Mouse (Mus musculus) G1E-ER4 (cell line): ENCODE results near the gene Morf4l2. TPM values are rescaled to one million over a fixed set of nuclear protein-coding genes. Genes with fewer than 3 reads are reported as not detected.

ENCODE experiments used
- GATA1 ChIP-seq: IDR thresholded peaks from one replicate; pipeline ENCODE4 v1.8.0; 2012; ENCODE audit warnings: low read length, inconsistent platforms
- polyA plus RNA-seq: library from polyadenylated mRNA; stranded (reverse); fragments of >175 nt; gene quantifications from 2 replicates; pipeline ENCODE4 v1.2.3, GENCODE M21; 2012

Gene Morf4l2
- polyA plus RNA-seq, result 480 and 619 TPM in 2 replicates

GRCm38 (mm10) chrX:136743459-136743858, at the start of gene Morf4l2:
Gene Morf4l2, minus strand, starts transcription at chrX:136743690.
- no peak for TF ChIP-seq GATA1

GRCm38 (mm10) chrX:136789446-136789845, 46.0 kb upstream of the Morf4l2 start:
- no peak for TF ChIP-seq GATA1

- TF ChIP-seq GATA1, result no peak
These were observed 36.6 kb upstream of the Morf4l2 start, which contains the start of gene Glra4 for GRCm38 (mm10) chrX:136780041-136780440. Gene Glra4, minus strand, starts transcription at chrX:136780141.

- no peak for TF ChIP-seq GATA1
These were observed 35.8 kb upstream of the Morf4l2 start for GRCm38 (mm10) chrX:136779262-136779661.

DNA sequence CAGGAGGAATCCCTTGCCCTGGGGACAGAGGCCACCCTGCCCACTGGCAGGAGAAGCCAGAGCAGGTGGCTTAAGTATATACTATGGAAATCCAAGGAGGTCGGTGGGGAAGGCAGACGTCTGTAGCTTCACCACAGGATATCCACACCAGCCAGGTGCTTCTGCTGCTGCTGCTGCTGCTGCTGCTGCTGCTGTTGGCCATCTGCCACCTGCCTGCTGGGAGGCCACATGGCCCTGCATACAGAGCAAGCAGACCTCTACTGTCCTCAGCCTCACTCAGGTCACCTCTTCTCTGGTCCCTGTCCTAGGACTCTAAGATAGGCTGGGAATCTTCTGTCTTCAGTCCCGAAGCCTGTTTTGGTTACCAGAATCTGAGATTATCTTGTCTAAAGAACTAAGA, 34.6 kb upstream of the Morf4l2 start:
- no peak for TF ChIP-seq GATA1

GRCm38 (mm10) chrX:136773035-136773434, 29.5 kb upstream of the Morf4l2 start:
- no peak for TF ChIP-seq GATA1

DNA sequence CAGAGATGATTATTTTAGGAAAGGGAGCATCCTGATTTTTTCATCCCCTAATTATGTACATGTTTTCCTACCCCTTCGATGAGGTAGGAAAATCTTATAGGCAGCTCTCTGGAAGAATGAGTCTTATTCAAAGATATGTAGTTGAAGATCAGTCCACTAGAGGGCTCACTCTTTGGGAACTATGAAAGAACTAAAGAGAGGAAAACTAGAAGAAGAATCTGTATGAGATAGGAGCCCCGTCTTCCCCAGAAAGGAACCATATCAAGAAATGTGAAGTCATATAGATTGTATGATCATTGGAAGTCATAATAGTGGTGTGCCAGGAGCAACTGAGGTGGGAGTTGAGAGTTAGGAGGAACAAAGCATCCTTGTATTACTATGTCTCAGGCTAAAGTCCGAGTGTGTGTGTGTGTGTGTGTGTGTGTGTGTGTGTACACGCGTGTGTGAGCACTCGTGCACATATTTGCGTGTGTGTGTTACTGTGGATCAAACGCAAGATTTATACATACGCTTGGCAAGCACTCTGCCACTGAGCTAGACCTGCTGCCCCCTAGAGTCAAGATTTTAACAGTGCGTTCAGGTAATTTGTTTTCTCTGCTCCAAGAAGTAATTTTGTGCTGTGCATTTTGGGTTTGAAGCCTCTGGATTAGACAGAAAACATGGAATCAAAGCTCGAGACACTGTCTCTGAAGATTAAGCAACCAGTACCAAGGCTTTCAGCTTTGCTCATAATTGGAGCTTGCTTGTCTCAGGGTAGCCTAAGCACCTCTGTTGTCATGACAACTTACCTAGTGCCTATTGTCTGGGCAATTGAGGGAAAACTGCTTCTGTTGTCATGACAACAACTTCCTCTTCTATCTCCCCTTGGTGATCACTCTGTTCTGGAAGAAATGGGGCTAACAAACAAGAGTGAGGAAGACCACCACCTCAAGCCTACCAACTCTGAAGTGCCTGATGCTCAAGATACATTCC, 17.9 kb upstream of the Morf4l2 start:
- no peak for TF ChIP-seq GATA1

DNA sequence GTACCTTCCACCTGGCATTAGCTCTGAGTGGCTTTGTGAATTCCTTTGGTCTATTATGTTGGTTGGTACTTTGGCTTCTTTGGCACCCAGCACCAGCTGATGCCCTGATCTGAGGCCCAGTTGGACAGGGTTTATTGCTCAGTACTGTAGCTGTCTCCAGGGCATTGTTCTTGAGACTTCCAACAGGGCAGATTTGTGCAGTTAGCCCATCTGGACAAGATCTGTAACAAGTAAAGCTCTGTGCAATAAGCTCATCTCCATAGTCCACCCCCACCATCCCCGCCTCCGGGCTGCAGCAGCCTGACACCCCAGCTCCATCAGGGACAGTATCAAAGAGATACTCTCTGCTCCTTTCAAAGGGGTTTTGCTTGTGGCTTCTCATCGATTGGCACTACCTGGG, 12.0 kb upstream of the Morf4l2 start:
- no peak for TF ChIP-seq GATA1

DNA sequence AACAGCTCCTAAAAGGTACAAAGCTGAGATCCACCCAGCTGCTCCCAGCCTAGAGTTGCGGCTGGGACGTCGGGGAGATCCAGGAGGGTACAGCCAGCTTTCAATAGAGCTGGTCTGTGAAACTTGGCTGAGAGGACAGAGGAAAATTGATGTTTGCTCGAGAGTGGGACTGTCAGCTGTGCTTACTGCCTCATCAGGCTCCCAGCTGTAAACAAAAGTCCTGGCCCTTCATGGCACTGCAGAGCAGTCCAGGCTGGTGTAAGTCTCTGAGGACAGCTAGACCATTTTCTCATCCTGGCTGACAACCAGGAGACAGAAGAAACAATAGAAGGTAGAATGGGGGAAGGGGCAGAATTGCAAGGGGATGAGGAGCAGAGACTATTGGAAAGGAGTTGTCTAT, 5.8 kb upstream of the Morf4l2 start:
- no peak for TF ChIP-seq GATA1

DNA sequence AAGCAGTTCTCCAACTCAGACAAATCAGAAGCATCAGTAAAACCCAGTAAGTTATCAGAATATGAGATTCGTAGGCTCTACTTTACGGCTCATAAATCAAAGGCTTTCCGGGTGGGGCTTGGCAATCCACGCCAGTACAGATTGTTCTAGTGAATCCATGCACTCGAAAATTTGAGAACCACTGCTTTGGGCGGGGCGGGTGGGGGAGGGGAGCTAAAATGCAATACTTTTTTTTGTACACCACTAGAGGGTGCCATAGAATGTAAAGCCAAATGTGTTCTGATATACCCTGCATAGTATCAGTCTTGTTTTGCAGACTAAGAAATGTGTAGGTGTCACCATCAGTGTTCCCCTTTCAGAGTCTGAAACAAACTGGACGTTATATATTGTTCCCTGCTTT, 1.2 kb upstream of the Morf4l2 start:
- TF ChIP-seq GATA1, result no peak

DNA sequence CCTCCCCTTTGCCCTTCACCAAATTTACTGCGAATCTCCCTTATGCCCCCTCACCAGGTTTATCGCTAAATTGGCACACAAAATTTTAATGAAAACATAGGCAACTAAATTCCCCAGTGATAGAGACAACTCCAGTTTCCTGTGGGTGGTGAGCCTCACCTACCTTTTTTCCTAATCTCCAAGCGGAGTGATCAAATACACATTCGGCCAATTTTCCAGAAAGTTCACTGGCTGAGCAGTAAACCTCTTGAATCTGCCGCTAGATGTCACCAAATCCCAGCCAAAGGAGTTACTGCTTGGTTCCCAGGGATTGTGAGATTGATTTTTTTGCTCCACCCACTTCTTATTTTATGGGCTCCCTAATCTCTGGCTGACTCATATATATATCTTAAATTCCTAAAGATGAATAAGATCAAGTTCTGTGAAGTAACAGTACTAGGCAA, 808 bp downstream of the Morf4l2 start:
- no peak for TF ChIP-seq GATA1

- TF ChIP-seq GATA1, result no peak
These were observed 1.2 kb downstream of the Morf4l2 start for GRCm38 (mm10) chrX:136742241-136742640.

DNA sequence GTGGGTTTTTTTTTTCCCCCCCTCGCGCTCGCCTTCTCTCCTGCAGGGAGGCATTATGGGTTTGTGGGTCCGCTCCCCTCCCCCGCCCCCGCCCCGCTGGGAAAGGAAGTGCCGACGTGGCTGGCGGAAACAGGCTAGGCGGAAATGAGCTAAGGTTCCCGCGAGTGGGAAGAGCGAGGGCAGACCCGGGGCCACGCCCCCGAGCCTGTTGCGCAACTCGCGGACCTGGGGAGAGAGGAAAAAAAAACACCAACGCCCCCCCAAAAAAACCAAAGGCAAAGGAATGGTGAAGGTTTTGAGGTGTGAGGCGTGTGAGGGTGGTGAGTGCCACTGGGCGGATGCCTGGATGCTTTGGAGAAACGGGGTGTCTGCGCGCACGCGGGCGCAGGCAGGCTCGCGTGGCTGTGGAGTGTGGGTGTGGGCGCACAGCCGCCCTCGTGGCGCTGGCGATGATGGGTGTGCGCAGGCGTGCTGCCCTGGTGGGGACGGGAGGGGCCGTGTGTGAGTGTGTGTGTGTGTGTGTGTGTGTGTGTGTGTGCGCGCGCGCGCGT, 1.8 kb downstream of the Morf4l2 start:
- TF ChIP-seq GATA1, result no peak

GRCm38 (mm10) chrX:136740791-136741650, 2.5 kb downstream of the Morf4l2 start:
- no peak for TF ChIP-seq GATA1

- TF ChIP-seq GATA1, result no peak
These were observed 3.3 kb downstream of the Morf4l2 start for GRCm38 (mm10) chrX:136740087-136740790.
